Comparison of ENCODE assay signal across 8 mouse cellular contexts in the genomic region with DNA sequence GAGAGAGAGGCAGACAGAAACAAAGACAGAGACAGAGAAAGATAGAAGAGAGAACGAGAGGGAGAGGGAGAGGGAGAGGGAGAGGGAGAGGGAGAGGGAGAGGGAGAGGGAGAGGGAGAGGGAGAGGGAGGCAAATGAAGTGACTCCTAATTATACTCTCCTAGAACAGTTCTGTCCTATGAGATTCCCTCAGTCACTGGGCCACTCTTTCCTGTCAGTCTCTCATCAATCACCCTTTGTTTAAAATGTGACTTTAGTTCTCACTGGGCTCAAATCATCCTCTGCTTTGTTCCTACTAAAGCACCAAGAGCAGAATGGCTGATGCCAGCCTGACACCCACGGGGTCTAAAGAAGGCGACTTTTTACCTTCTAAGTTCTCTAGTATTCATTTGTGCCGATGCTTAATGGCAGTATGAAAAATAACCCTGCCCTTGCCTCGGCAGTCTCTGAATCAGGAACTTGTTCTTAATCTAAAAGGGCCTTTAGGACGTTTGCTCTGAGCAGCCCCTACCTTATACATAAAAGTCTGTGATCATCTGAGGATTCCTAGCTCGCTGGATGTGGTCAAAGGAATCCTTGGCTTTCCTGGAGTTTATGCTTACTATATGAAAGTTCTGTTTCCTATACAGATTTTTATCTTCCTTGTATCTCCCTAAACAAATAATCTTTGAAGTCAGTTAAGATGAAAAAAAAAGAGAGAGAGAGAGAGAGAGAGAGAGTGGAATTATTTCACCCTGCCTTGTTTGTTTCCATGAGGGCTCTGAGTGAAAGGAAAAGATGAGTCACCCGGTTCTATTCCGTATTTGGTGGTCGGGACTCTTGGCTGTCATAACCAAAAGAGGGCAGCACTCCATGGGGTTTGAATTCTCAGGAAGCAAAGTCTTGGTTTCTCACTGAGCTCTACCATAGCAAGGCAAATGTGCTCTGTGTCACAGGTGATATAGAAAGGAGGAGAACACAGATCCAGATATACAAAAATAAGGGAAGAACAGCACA. TPM values are rescaled to one million over a fixed set of nuclear protein-coding genes. Genes with fewer than 3 reads are reported as not detected.
DNase-seq lines count a peak whose midpoint lies in the region; ATAC-seq and TF ChIP-seq lines count a peak whose summit lies in the region.

No protein-coding gene starts in this region.

- H3K27me3 ChIP-seq in hindbrain, embryonic 15.5 days: no peaks in the 10 kb centered on the region

- 15% methylated on average over 10 of the region's 10 CpGs for WGBS in hindbrain, embryonic 15.5 days

- H3K4me1 ChIP-seq in hindbrain, embryonic 15.5 days (replicated peaks): peaks cover 8% of the 10 kb centered on the region

- H3K9ac ChIP-seq in hindbrain, embryonic 15.5 days: no peak overlapping the region

- no peaks in the 10 kb centered on the region for H3K36me3 ChIP-seq in hindbrain, embryonic 15.5 days

- no peak for TF ChIP-seq POLR2A in brain, embryonic 14.5 days (IDR thresholded peaks at IDR 0.05; ENCODE audit: borderline replicate concordance, extremely low read depth, insufficient read depth, insufficient read length, poor library complexity, severe bottlenecking)

- 0 out of 2 replicates have a peak overlapping the region, but pooled peaks have one; percentile 23 for H3K27ac ChIP-seq in hindbrain, embryonic 15.5 days (replicated peaks)

- peak overlapping the region; percentile 11; the same call in 1 of the 2 replicates for H3K4me2 ChIP-seq in hindbrain, embryonic 15.5 days

- no peak for ATAC-seq in cerebellum, adult (ENCODE audit: insufficient number of reproducible peaks, low FRiP score, low TSS enrichment)
- ATAC-seq in hindbrain, embryonic 15.5 days (ENCODE audit: low FRiP score, low read depth): peak; percentile 76; the same call in 1 of the 2 replicates

- no peaks in the 10 kb centered on the region for H3K9me3 ChIP-seq in hindbrain, embryonic 15.5 days

- peak; percentile 50; the same call in 1 of the 2 replicates for TF ChIP-seq CTCF in brain, embryonic 14.5 days (IDR thresholded peaks at IDR 0.05; ENCODE audit: borderline replicate concordance, extremely low read depth, insufficient read depth, insufficient read length)

- peak; percentile 53 to 59 for DNase-seq in cerebellum, postnatal 10 days
- DNase-seq in brain, embryonic 14.5 days (ENCODE audit: low read depth): peak; percentile 75
- DNase-seq in gastrocnemius, adult 8-10 months (ENCODE audit: low spot score in 2 of 2): peak; percentile 16 to 39
- peak; percentile 51 to 67 for DNase-seq in layer of hippocampus, postnatal 10 days (ENCODE audit: low spot score in 2 of 2)
- peak; percentile 59 to 80 for DNase-seq in lung, postnatal 4 days
- DNase-seq in right cerebral cortex, postnatal 36 days (ENCODE audit: low spot score in 2 of 2): peak; percentile 31 to 54

- H3K4me3 ChIP-seq in hindbrain, embryonic 15.5 days: no peak overlapping the region

RNA-seq across cellular contexts. Expression of a gene that starts 20.2 kb away (rescaled TPM):
- polyA plus RNA-seq in brain, embryonic 14.5 days (2012; rRNA removed): 0.03 and 0.07 TPM in 2 replicates
- under 1 TPM in 1 of 4 experiments, not detected in 3; 0.10 TPM for total RNA-seq in gastrocnemius, adult 8-10 months (2022)
- 0.04 TPM in 2 replicates for polyA plus RNA-seq in hindbrain, embryonic 15.5 days (2015; fragmentation: Nextera tagmentation; extraction: Ambion mirVana)
- 1 to 10 TPM; 1.1 to 1.5 TPM for total RNA-seq in layer of hippocampus, postnatal 10 days (2021)
